Mouse (Mus musculus) regulatory T cell (primary cell): Measurements from ENCODE around the gene Ccl27b.
"Not testable (repeated sequence)": the region's sequence is repeated elsewhere in the genome, so short reads cannot be mapped to it uniquely, and the experiment has no call there.

Source experiments
- in situ Hi-C: fragments of 300-600 bp; cut with MboI, MseI; formaldehyde crosslinking; loops from one replicate; pipeline ENCODE4 v1.15.1; 2025; ENCODE audit warnings: high pct_unique_total_duplicates

Gene Ccl27b

DNA sequence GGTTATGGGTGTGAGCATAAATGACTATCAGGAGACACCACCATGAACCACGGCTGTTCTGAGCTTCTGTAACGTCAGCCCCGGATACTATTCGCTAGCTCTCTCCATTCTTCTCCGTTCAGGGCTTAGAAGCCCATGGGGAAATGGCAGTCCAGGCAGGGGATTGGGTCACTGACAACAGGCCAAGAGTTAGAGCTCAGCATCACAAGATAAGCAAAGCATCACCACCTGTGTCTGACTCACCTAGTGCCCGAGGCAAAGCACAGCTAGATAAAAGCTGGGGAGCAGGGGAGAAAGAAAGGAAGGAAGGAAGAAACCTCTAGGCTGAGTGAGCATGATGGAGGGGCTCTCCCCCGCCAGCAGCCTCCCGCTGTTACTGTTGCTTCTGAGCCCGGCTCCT lies at the start of gene Ccl27b:
Gene Ccl27b, plus strand, starts transcription at position 301 of the 400 bp plus-strand sequence.
- in situ Hi-C loops, result not testable (repeated sequence)

- in situ Hi-C loops, result not testable (repeated sequence)
These were observed 43.2 kb upstream of the Ccl27b start, which contains the start of gene Gm10591 for GRCm38 (mm10) chr4:42611895-42612294. Gm10591 (plus strand) TSS chr4:42612195.

- in situ Hi-C loops, result not testable (repeated sequence)
These were observed 25.6 kb upstream of the Ccl27b start, which contains the start of gene Gm2564 for GRCm38 (mm10) chr4:42629419-42629818. Gm2564 (plus strand) TSS chr4:42629719.

- in situ Hi-C loops, result loop anchor here (10.0 kb wide), 1 partner anchor 897 kb away; no protein-coding TSS in a partner anchor
These were observed 6.7 kb downstream of the Ccl27b start, which contains the start of gene Il11ra2 for GRCm38 (mm10) chr4:42661793-42662192. Il11ra2 (minus strand) TSS chr4:42661893.

DNA sequence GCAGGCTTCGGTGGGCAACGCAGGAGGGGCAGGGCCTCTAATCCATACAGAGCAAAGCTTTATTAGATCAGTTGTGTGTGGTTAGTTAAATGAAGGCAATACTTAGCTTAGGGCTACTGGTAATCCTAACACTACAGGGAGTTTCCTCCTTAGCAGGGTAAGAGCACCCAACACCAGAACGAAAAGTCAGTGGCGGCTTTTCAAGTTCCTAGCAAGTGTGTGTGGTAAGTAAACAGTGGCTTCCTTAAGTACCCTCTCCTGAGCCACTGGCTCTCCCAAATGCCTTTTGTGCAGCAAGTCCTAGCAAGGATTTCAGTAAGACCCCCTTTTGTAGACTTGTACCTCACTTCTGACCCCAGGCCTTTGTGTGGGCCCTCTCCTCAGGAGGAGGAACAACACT lies 20.4 kb downstream of the Ccl27b start:
- in situ Hi-C loops, result not testable (repeated sequence)

GRCm38 (mm10) chr4:42679365-42679764 lies 24.3 kb downstream of the Ccl27b start:
- in situ Hi-C loops, result not testable (repeated sequence)

DNA sequence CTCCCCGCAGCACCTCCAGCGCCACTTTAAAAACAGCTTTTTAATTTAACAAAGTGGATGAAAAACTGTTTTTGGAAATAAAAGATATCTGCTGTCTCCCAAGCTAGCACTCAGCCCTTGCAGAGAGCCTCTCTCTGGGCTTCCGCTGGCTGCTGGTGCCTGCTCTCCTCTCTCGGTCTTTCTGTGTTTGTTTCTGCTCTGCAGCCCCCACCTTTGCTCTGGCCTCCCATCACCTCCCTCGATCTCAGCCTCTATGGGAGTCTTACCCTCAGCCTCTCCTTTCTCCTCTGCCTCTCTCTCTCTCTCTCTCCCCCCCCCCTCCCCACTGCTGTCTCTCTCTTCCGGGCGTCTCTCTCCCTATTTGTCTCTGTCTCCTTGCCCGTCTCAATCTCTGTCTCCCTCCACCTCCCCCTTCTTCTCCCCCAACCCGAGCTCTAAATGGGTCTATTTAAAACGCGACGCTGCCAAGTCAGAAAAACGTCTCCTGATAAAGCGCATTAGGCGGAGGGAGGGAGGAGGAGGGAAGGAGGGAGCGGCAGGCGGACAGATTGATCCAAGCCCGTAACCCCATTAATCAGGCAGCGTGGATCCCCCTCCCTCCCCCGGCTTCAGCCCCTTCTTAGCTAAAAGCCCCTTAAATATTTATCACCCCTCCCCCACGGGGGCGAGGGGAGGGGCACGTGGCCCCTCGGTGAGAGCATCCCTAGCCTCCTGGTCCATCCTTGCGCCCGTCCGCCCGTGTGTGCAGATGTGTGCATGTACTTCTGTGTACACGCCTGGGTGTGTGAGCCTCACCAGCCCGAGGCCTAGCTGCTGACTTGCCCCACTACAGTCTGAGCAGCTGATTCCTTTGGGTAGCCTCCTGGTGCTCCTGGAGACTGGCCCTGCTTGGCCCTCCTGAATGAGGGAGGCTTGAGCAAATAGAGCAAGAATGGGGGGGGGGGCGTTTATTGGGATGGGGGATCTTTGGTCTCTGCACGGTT lies 25.6 kb downstream of the Ccl27b start:
- in situ Hi-C loops, result not testable (repeated sequence)

GRCm38 (mm10) chr4:42681473-42682182 lies 26.6 kb downstream of the Ccl27b start:
- in situ Hi-C loops, result not testable (repeated sequence)

- in situ Hi-C loops, result not testable (repeated sequence)
These were observed 27.1 kb downstream of the Ccl27b start for GRCm38 (mm10) chr4:42682183-42682524.
